Mouse (Mus musculus) MEL (cell line): Measurements from ENCODE around the gene Serhl. TPM values are rescaled to one million over a fixed set of nuclear protein-coding genes. Genes with fewer than 3 reads are reported as not detected.

Experiments
- DNase-seq: peaks from one replicate; pipeline ENCODE4 v3.0.0; 2011; ENCODE audit warnings: low read depth, low spot score
- H3K27ac ChIP-seq: 2 replicates; pipeline ENCODE4 v1.5.1; 2012; ENCODE audit warnings: low read depth, mild to moderate bottlenecking, control low read depth, low read length, moderate library complexity; ENCODE audit not compliant: control insufficient read depth
- H3K27me3 ChIP-seq, 2 experiments: fragments of 150-350 bp in 1 of 2; sonication (generic) in 1 of 2; 2 replicates each; pipeline ENCODE4 v1.6.1; 2012; ENCODE audit warnings: low read length in 2 of 2, mild to moderate bottlenecking in 2 of 2, improper control_type of control experiment in 1 of 2, moderate library complexity in 1 of 2; ENCODE audit not compliant: insufficient read depth in 2 of 2, control insufficient read depth in 1 of 2
- H3K36me3 ChIP-seq, 2 experiments: 2 replicates each; pipeline ENCODE4 v1.6.1; 2012 to 2014; ENCODE audit warnings: low read length in 2 of 2, improper control_type of control experiment in 1 of 2, inconsistent platforms in 1 of 2, mild to moderate bottlenecking in 1 of 2; ENCODE audit not compliant: insufficient read depth in 2 of 2, control insufficient read depth in 1 of 2
- H3K4me1 ChIP-seq, 2 experiments: fragments of 150-350 bp in 1 of 2; sonication (generic) in 1 of 2; 2 replicates each; pipeline ENCODE4 v1.6.1; 2012; ENCODE audit warnings: low read length in 2 of 2, improper control_type of control experiment in 1 of 2, mild to moderate bottlenecking in 1 of 2; ENCODE audit not compliant: insufficient read depth in 2 of 2, control insufficient read depth in 1 of 2
- H3K4me3 ChIP-seq, 2 experiments: fragments of 150-350 bp in 1 of 2; sonication (generic) in 1 of 2; 2 replicates each; pipeline ENCODE4 v1.5.1; 2012; ENCODE audit warnings: low read depth in 2 of 2, low read length in 2 of 2, mild to moderate bottlenecking in 2 of 2, moderate library complexity in 2 of 2, control low read depth in 1 of 2, improper control_type of control experiment in 1 of 2; ENCODE audit not compliant: control insufficient read depth in 1 of 2, insufficient read depth in 1 of 2
- H3K79me2 ChIP-seq: 2 replicates; pipeline ENCODE4 v1.6.1; 2012; ENCODE audit warnings: mild to moderate bottlenecking, low read length, moderate library complexity; ENCODE audit not compliant: control insufficient read depth, poor library complexity, insufficient read depth
- H3K9ac ChIP-seq: 2 replicates; pipeline ENCODE4 v1.6.1; 2012; ENCODE audit warnings: low read depth, mild to moderate bottlenecking, control low read depth, low read length, moderate library complexity; ENCODE audit not compliant: control insufficient read depth, poor library complexity, severe bottlenecking
- H3K9me3 ChIP-seq: fragments of 150-350 bp; sonication (generic); replicated peaks from 2 replicates; pipeline ENCODE4 v1.6.1; 2012; ENCODE audit warnings: mild to moderate bottlenecking, low read length, improper control_type of control experiment, moderate library complexity; ENCODE audit not compliant: insufficient read depth
- BHLHE40 ChIP-seq: IDR thresholded peaks from 2 replicates; pipeline ENCODE4 v1.6.1; 2012; ENCODE audit warnings: low read depth, mild to moderate bottlenecking, inconsistent platforms, low read length, improper control_type of control experiment, borderline replicate concordance
- CTCF ChIP-seq, 3 experiments: IDR thresholded peaks in 2 of 3; conservative IDR thresholded peaks in 1 of 3; 2 replicates each; pipeline ENCODE4 v1.5.1; 2011 to 2012; ENCODE audit warnings: low read length in 3 of 3, low read depth in 2 of 3, mild to moderate bottlenecking in 2 of 3, improper control_type of control experiment in 1 of 3, inconsistent platforms in 1 of 3, mixed read lengths in 1 of 3, moderate library complexity in 1 of 3; ENCODE audit not compliant: control insufficient read depth in 1 of 3, insufficient read depth in 1 of 3, poor library complexity in 1 of 3, severe bottlenecking in 1 of 3
- E2F4 ChIP-seq: IDR thresholded peaks from 2 replicates; pipeline ENCODE4 v1.6.1; 2011; ENCODE audit warnings: low read depth, low read length, improper control_type of control experiment, borderline replicate concordance
- ELF1 ChIP-seq: IDR thresholded peaks from 2 replicates; pipeline ENCODE4 v1.6.1; 2014; ENCODE audit warnings: low read depth, mild to moderate bottlenecking, inconsistent platforms, low read length, improper control_type of control experiment, moderate library complexity
- ETS1 ChIP-seq: IDR thresholded peaks from 2 replicates; pipeline ENCODE4 v1.6.1; 2012; ENCODE audit warnings: low read depth, mild to moderate bottlenecking, inconsistent platforms, low read length, improper control_type of control experiment, moderate library complexity
- GATA1 ChIP-seq: IDR thresholded peaks from 2 replicates; pipeline ENCODE4 v1.6.1; 2011; ENCODE audit warnings: low read depth, low read length, improper control_type of control experiment
- HCFC1 ChIP-seq: IDR thresholded peaks from 2 replicates; pipeline ENCODE4 v1.6.1; 2012; ENCODE audit warnings: low read depth, mild to moderate bottlenecking, inconsistent platforms, low read length, improper control_type of control experiment, moderate library complexity
- KAT2A ChIP-seq: conservative IDR thresholded peaks from 2 replicates; pipeline ENCODE4 v1.6.1; 2012; ENCODE audit warnings: low read depth, low read length, improper control_type of control experiment, inconsistent platforms
- MAFK ChIP-seq: IDR thresholded peaks from 2 replicates; pipeline ENCODE4 v1.6.1; 2011; ENCODE audit warnings: low read depth, mild to moderate bottlenecking, low read length, improper control_type of control experiment, borderline replicate concordance
- MAX ChIP-seq: IDR thresholded peaks from 2 replicates; pipeline ENCODE4 v1.6.1; 2011; ENCODE audit warnings: low read length, improper control_type of control experiment
- MAZ ChIP-seq: IDR thresholded peaks from 2 replicates; pipeline ENCODE4 v1.6.1; 2012; ENCODE audit warnings: low read depth, mild to moderate bottlenecking, inconsistent platforms, low read length, improper control_type of control experiment
- MEF2A ChIP-seq: IDR thresholded peaks from 2 replicates; pipeline ENCODE4 v1.6.1; 2014; ENCODE audit warnings: low read depth, mild to moderate bottlenecking, inconsistent platforms, low read length, improper control_type of control experiment; ENCODE audit not compliant: poor library complexity, insufficient replicate concordance, severe bottlenecking; ENCODE audit errors: extremely low read depth
- MXI1 ChIP-seq: IDR thresholded peaks from 2 replicates; pipeline ENCODE4 v1.6.1; 2011; ENCODE audit warnings: mild to moderate bottlenecking, low read depth, low read length, improper control_type of control experiment
- MYC ChIP-seq: IDR thresholded peaks from 2 replicates; pipeline ENCODE4 v1.6.1; 2011; ENCODE audit warnings: low read depth, mild to moderate bottlenecking, low read length, improper control_type of control experiment, moderate library complexity
- NELFE ChIP-seq: IDR thresholded peaks from 2 replicates; pipeline ENCODE4 v1.6.1; 2011; ENCODE audit warnings: low read depth, low read length, improper control_type of control experiment
- NRF1 ChIP-seq: IDR thresholded peaks from 2 replicates; pipeline ENCODE4 v1.6.1; 2014; ENCODE audit warnings: low read depth, mild to moderate bottlenecking, inconsistent platforms, low read length, improper control_type of control experiment, moderate library complexity; ENCODE audit not compliant: poor library complexity, insufficient read depth, severe bottlenecking
- POLR2A ChIP-seq, 2 experiments: IDR thresholded peaks; 2 replicates each; pipeline ENCODE4 v1.6.1; 2011 to 2012; ENCODE audit warnings: low read length in 2 of 2, mild to moderate bottlenecking in 2 of 2, control low read depth in 1 of 2, improper control_type of control experiment in 1 of 2, low read depth in 1 of 2, moderate library complexity in 1 of 2; ENCODE audit not compliant: control insufficient read depth in 1 of 2, insufficient read depth in 1 of 2, poor library complexity in 1 of 2
- POLR2AphosphoS2 ChIP-seq: IDR thresholded peaks from 2 replicates; pipeline ENCODE4 v1.6.1; 2011; ENCODE audit warnings: low read length, improper control_type of control experiment
- RAD21 ChIP-seq: IDR thresholded peaks from 2 replicates; pipeline ENCODE4 v1.6.1; 2011; ENCODE audit warnings: mild to moderate bottlenecking, low read depth, low read length, improper control_type of control experiment
- RCOR1 ChIP-seq: IDR thresholded peaks from 2 replicates; pipeline ENCODE4 v1.6.1; 2012; ENCODE audit warnings: low read depth, mild to moderate bottlenecking, inconsistent platforms, low read length, improper control_type of control experiment
- SIN3A ChIP-seq: IDR thresholded peaks from 2 replicates; pipeline ENCODE4 v1.6.1; 2012; ENCODE audit warnings: low read length, improper control_type of control experiment, inconsistent platforms
- SMC3 ChIP-seq: IDR thresholded peaks from 2 replicates; pipeline ENCODE4 v1.6.1; 2011; ENCODE audit warnings: low read depth, low read length, improper control_type of control experiment
- TAL1 ChIP-seq: IDR thresholded peaks from 2 replicates; pipeline ENCODE4 v1.6.1; 2012; ENCODE audit warnings: mild to moderate bottlenecking, inconsistent platforms, low read length, moderate library complexity, mixed read lengths
- TBP ChIP-seq: IDR thresholded peaks from 2 replicates; pipeline ENCODE4 v1.8.0; 2011; ENCODE audit warnings: low read depth, low read length, improper control_type of control experiment
- USF2 ChIP-seq, 2 experiments: IDR thresholded peaks; 2 replicates each; pipeline ENCODE4 v1.6.1; 2011 to 2012; ENCODE audit warnings: improper control_type of control experiment in 2 of 2, low read length in 2 of 2, borderline replicate concordance in 1 of 2, inconsistent platforms in 1 of 2, low read depth in 1 of 2, mild to moderate bottlenecking in 1 of 2; ENCODE audit not compliant: insufficient read depth in 1 of 2
- ZC3H11A ChIP-seq: IDR thresholded peaks from 2 replicates; pipeline ENCODE4 v1.6.1; 2012; ENCODE audit warnings: low read depth, mild to moderate bottlenecking, inconsistent platforms, low read length, improper control_type of control experiment
- ZKSCAN1 ChIP-seq: IDR thresholded peaks from 2 replicates; pipeline ENCODE4 v1.6.1; 2012; ENCODE audit warnings: low read depth, mild to moderate bottlenecking, inconsistent platforms, low read length, improper control_type of control experiment, moderate library complexity
- ZMIZ1 ChIP-seq: IDR thresholded peaks from 2 replicates; pipeline ENCODE4 v1.6.1; 2012; ENCODE audit warnings: low read depth, mild to moderate bottlenecking, inconsistent platforms, low read length, improper control_type of control experiment, moderate library complexity
- ZNF384 ChIP-seq: IDR thresholded peaks from 2 replicates; pipeline ENCODE4 v1.6.1; 2012; ENCODE audit warnings: low read depth, mild to moderate bottlenecking, inconsistent platforms, low read length, improper control_type of control experiment
- polyA plus RNA-seq, 2 experiments: library from polyadenylated mRNA; stranded (reverse) in 1 of 2; unstranded in 1 of 2; fragments of >175 nt in 1 of 2; fragments of >200 nt in 1 of 2; gene quantifications; 2 replicates each; pipeline versions ENCODE4 v1.2.1 to v1.2.4; 2012; ENCODE audit warnings: low replicate concordance in 2 of 2, low read depth in 1 of 2; ENCODE audit not compliant: insufficient read length in 2 of 2, insufficient read depth in 1 of 2, missing spikeins in 1 of 2
- total RNA-seq: library from RNA; depleted of rRNA; stranded (reverse); fragments of 300-350 nt; gene quantifications from 2 replicates; pipeline ENCODE4 v1.2.3, GENCODE M21; 2012

Serhl gene
- total and polyA plus RNA-seq, 3 experiments: 19.6 to 57.3 TPM; not detected in 1

- TF ChIP-seq SMC3: peak; percentile 86
- TF ChIP-seq ZNF384: peak; percentile 36; the same call in 1 of the 2 replicates
- no peak for TF ChIP-seq TBP
- TF ChIP-seq SIN3A: peak; percentile 18; the same call in 1 of the 2 replicates
- peak; percentile 57 to 86 (median 85) for TF ChIP-seq CTCF (IDR thresholded peaks at IDR 0.05 in 2 of 3, conservative IDR thresholded peaks at IDR 0.05 in 1 of 3; ENCODE audit: control insufficient read depth in 1 of 3, insufficient read depth in 1 of 3, low read depth in 2 of 3, low read length in 3 of 3, poor library complexity in 1 of 3, severe bottlenecking in 1 of 3)
- peak; percentile 70 for TF ChIP-seq ZC3H11A
- TF ChIP-seq USF2 (IDR thresholded peaks at IDR 0.05; ENCODE audit: borderline replicate concordance in 1 of 2, insufficient read depth in 1 of 2, low read depth in 1 of 2, low read length in 2 of 2): no peak
- TF ChIP-seq RAD21: peak; percentile 86
- peaks cover under 1 to 3% of the 10 kb centered on the region in 2 experiments; a peak in 2 of 4 replicates for H3K4me1 ChIP-seq
- peak; percentile 74 for DNase-seq
Observed at GRCm38 (mm10) chr15:83095950-83096349, 6.6 kb downstream of the Serhl start.

DNA sequence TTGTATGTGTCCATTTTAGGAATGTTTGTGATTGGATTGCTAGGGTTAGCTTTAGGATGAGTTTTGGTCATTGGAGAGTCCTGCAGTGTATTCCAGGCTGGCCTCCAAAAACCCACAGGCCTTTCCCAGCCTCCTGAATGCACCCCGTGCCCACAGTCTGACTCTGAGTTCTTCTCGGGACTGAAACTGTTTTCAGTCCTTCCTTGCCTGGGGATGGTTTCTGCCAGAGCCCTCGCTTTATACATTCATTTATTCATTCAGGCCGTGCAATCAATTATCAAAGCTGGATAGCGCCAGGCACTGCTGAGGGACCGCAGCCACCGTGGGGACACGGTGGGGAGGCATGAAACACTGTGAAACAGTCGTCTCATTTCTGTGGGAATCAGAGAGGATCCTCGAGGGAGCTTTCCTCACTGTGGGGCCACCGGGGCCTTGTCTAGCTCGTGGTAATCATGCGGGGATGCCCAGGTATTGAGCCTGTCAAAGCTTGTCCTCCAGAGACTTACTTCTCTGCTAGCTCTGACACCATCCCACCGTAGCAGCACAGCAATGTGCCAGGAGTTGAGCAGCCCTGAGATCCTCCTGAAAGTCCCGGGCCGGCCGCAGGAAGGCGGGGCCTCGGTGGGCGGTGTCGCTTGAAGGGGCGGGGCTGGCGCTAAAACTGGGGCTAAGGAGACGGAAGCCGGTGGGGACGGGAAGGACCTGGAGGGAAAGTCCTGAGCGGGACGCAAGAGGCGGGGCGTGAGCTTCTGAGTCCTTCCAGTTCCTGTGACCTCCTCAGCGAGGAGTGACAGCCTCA is 10.4 kb downstream of the Serhl start:
- no peaks in the 10 kb centered on the region for H3K27me3 ChIP-seq
- peak overlapping the region; percentile 81 to 84 for H3K4me3 ChIP-seq
- peaks cover 0 to 4% of the 10 kb centered on the region in 2 experiments; a peak in 2 of 4 replicates for H3K4me1 ChIP-seq
- H3K9me3 ChIP-seq: no peaks in the 10 kb centered on the region
- DNase-seq: peak; percentile 96
- peaks cover 2% of the 10 kb centered on the region; the same call in 1 of the 2 replicates for H3K79me2 ChIP-seq
- H3K9ac ChIP-seq: peak overlapping the region; percentile 91
- H3K27ac ChIP-seq: peak overlapping the region; percentile 57
- no peaks in the 10 kb centered on the region for H3K36me3 ChIP-seq
- TF ChIP-seq NELFE: peak; percentile 93; the same call in 1 of the 2 replicates
- peak; percentile 79 for TF ChIP-seq HCFC1
- peak; percentile 84 for TF ChIP-seq SIN3A
- no peak for TF ChIP-seq TAL1
- TF ChIP-seq POLR2AphosphoS2: peak; percentile 68
- TF ChIP-seq MYC: no peak
- TF ChIP-seq MAZ: peak; percentile 74; the same call in 1 of the 2 replicates
- peak; percentile 37; the same call in 1 of the 2 replicates for TF ChIP-seq MAX
- peak; percentile 82; the same call in 1 of the 2 replicates for TF ChIP-seq ZMIZ1
- no peak for TF ChIP-seq E2F4
- no peak for TF ChIP-seq MEF2A
- no peak for TF ChIP-seq RCOR1
- TF ChIP-seq MXI1: peak; percentile 55
- TF ChIP-seq ZKSCAN1: no peak
- no peak for TF ChIP-seq BHLHE40
- no peak for TF ChIP-seq MAFK
- TF ChIP-seq ZNF384: no peak
- TF ChIP-seq POLR2A (IDR thresholded peaks at IDR 0.05; ENCODE audit: control insufficient read depth in 1 of 2, insufficient read depth in 1 of 2, low read depth in 1 of 2, low read length in 2 of 2, poor library complexity in 1 of 2): peak; percentile 52 to 76
- TF ChIP-seq ZC3H11A: no peak
- TF ChIP-seq ETS1: 0 out of 2 replicates have a peak, but pooled peaks have one; percentile 8
- peak; percentile 77 for TF ChIP-seq ELF1
- no peak for TF ChIP-seq NRF1
- no peak for TF ChIP-seq KAT2A
- TF ChIP-seq GATA1: no peak

More at GRCm38 (mm10) chr15:83095950-83096349, 6.6 kb downstream of the Serhl start:
- Histone ChIP-seq H3K36me3 (no peaks in the 10 kb centered on the region), H3K4me3 (no peak overlapping the region), H3K9ac (no peak overlapping the region), H3K79me2 (peaks cover 2% of the 10 kb centered on the region; the same call in 1 of the 2 replicates), H3K9me3 (no peaks in the 10 kb centered on the region), H3K27me3 (no peaks in the 10 kb centered on the region), H3K27ac (no peak overlapping the region)
